Mouse (Mus musculus): ENCODE data around the gene BC034090. TPM values are rescaled to one million over a fixed set of nuclear protein-coding genes. Genes with fewer than 3 reads are reported as not detected.
A peak's percentile ranks its signal among the peaks of the same experiment; 100 is the strongest.

Gene BC034090
- polyA plus RNA-seq (2012; ENCODE audit: insufficient read depth, low replicate concordance): 3.3 and 4.7 TPM in 2 replicates

GRCm38 (mm10) chr1:155243797-155244770, at the start of gene BC034090:
BC034090 (minus strand) TSS chr1:155244444.
- H3K4me3 ChIP-seq (replicated peaks): peak within 1 kb of the TSS; percentile 86
- peaks cover 9% of the 10 kb centered on the region; the same call in 1 of the 2 replicates for H3K9me3 ChIP-seq
- peaks cover 90% of the 10 kb centered on the region for H3K27me3 ChIP-seq (replicated peaks)
- peaks cover 17% of the 10 kb centered on the region for H3K4me1 ChIP-seq
- TF ChIP-seq GATA1 (IDR thresholded peaks at IDR 0.05; ENCODE audit: borderline replicate concordance, low read length) (no peak), FLI1 (IDR thresholded peaks at IDR 0.05; ENCODE audit: low read length) (no peak)
- no peaks in the 10 kb centered on the region for H3K36me3 ChIP-seq (replicated peaks; ENCODE audit: low read length)

- TF ChIP-seq GATA1 (IDR thresholded peaks at IDR 0.05; ENCODE audit: borderline replicate concordance, low read length) (no peak), FLI1 (IDR thresholded peaks at IDR 0.05; ENCODE audit: low read length) (no peak)
- no peaks in the 10 kb centered on the region for H3K27me3 ChIP-seq (replicated peaks)
- H3K4me3 ChIP-seq (replicated peaks): no peak overlapping the region
- H3K36me3 ChIP-seq (replicated peaks; ENCODE audit: low read length): peaks cover 70% of the 10 kb centered on the region
- H3K9me3 ChIP-seq: no peaks in the 10 kb centered on the region
- peaks cover 3% of the 10 kb centered on the region; the same call in 1 of the 2 replicates for H3K4me1 ChIP-seq
These were observed 49.2 kb upstream of the BC034090 start for GRCm38 (mm10) chr1:155293446-155293845.

GRCm38 (mm10) chr1:155289411-155289810, 45.2 kb upstream of the BC034090 start:
- TF ChIP-seq GATA1 (IDR thresholded peaks at IDR 0.05; ENCODE audit: borderline replicate concordance, low read length) (no peak), FLI1 (IDR thresholded peaks at IDR 0.05; ENCODE audit: low read length) (no peak)
- H3K9me3 ChIP-seq: peaks cover 7% of the 10 kb centered on the region; the same call in 1 of the 2 replicates
- peaks cover 87% of the 10 kb centered on the region for H3K36me3 ChIP-seq (replicated peaks; ENCODE audit: low read length)
- H3K4me1 ChIP-seq: no peaks in the 10 kb centered on the region
- H3K27me3 ChIP-seq (replicated peaks): no peaks in the 10 kb centered on the region
- H3K4me3 ChIP-seq (replicated peaks): no peak overlapping the region

- Histone ChIP-seq H3K9me3 (peaks cover 7% of the 10 kb centered on the region; the same call in 1 of the 2 replicates), H3K4me3 (replicated peaks) (no peak overlapping the region), H3K27me3 (replicated peaks) (no peaks in the 10 kb centered on the region), H3K4me1 (no peaks in the 10 kb centered on the region), H3K36me3 (replicated peaks; ENCODE audit: low read length) (peaks cover 94% of the 10 kb centered on the region)
- no peak for TF ChIP-seq GATA1 (IDR thresholded peaks at IDR 0.05; ENCODE audit: borderline replicate concordance, low read length)
- TF ChIP-seq FLI1 (IDR thresholded peaks at IDR 0.05; ENCODE audit: low read length): no peak
These were observed 43.8 kb upstream of the BC034090 start for GRCm38 (mm10) chr1:155288033-155288432.

GRCm38 (mm10) chr1:155283808-155284207, 39.6 kb upstream of the BC034090 start:
- Histone ChIP-seq H3K27me3 (replicated peaks) (no peaks in the 10 kb centered on the region), H3K4me1 (0 out of 2 replicates have a peak, but pooled peaks cover 3% of the 10 kb centered on the region), H3K36me3 (replicated peaks; ENCODE audit: low read length) (peaks cover 97% of the 10 kb centered on the region), H3K4me3 (replicated peaks) (no peak overlapping the region), H3K9me3 (peaks cover 7% of the 10 kb centered on the region; the same call in 1 of the 2 replicates)
- TF ChIP-seq GATA1 (IDR thresholded peaks at IDR 0.05; ENCODE audit: borderline replicate concordance, low read length): no peak
- no peak for TF ChIP-seq FLI1 (IDR thresholded peaks at IDR 0.05; ENCODE audit: low read length)

GRCm38 (mm10) chr1:155281003-155281793, 37.0 kb upstream of the BC034090 start:
- Histone ChIP-seq H3K36me3 (replicated peaks; ENCODE audit: low read length) (peaks cover 91% of the 10 kb centered on the region), H3K4me1 (peaks cover 9% of the 10 kb centered on the region), H3K9me3 (no peaks in the 10 kb centered on the region), H3K4me3 (replicated peaks) (no peak overlapping the region), H3K27me3 (replicated peaks) (no peaks in the 10 kb centered on the region)
- TF ChIP-seq GATA1 (IDR thresholded peaks at IDR 0.05; ENCODE audit: borderline replicate concordance, low read length): no peak
- TF ChIP-seq FLI1 (IDR thresholded peaks at IDR 0.05; ENCODE audit: low read length): no peak

GRCm38 (mm10) chr1:155280306-155280705, 36.1 kb upstream of the BC034090 start:
- Histone ChIP-seq H3K27me3 (replicated peaks) (no peaks in the 10 kb centered on the region), H3K36me3 (replicated peaks; ENCODE audit: low read length) (peaks cover 88% of the 10 kb centered on the region), H3K4me1 (peaks cover 9% of the 10 kb centered on the region), H3K4me3 (replicated peaks) (no peak overlapping the region), H3K9me3 (no peaks in the 10 kb centered on the region)
- TF ChIP-seq GATA1 (IDR thresholded peaks at IDR 0.05; ENCODE audit: borderline replicate concordance, low read length) (no peak), FLI1 (IDR thresholded peaks at IDR 0.05; ENCODE audit: low read length) (no peak)

- TF ChIP-seq FLI1 (IDR thresholded peaks at IDR 0.05; ENCODE audit: low read length): no peak
- TF ChIP-seq GATA1 (IDR thresholded peaks at IDR 0.05; ENCODE audit: borderline replicate concordance, low read length): no peak
- H3K27me3 ChIP-seq (replicated peaks): no peaks in the 10 kb centered on the region
- peaks cover 54% of the 10 kb centered on the region for H3K36me3 ChIP-seq (replicated peaks; ENCODE audit: low read length)
- peaks cover 21% of the 10 kb centered on the region for H3K4me1 ChIP-seq
- H3K4me3 ChIP-seq (replicated peaks): no peak overlapping the region
- H3K9me3 ChIP-seq: no peaks in the 10 kb centered on the region
These were observed 32.3 kb upstream of the BC034090 start for GRCm38 (mm10) chr1:155276381-155277033.

- Histone ChIP-seq H3K36me3 (replicated peaks; ENCODE audit: low read length) (peaks cover 47% of the 10 kb centered on the region), H3K27me3 (replicated peaks) (no peaks in the 10 kb centered on the region), H3K4me1 (peaks cover 19% of the 10 kb centered on the region), H3K9me3 (no peaks in the 10 kb centered on the region), H3K4me3 (replicated peaks) (no peak overlapping the region)
- no peak for TF ChIP-seq GATA1 (IDR thresholded peaks at IDR 0.05; ENCODE audit: borderline replicate concordance, low read length)
- no peak for TF ChIP-seq FLI1 (IDR thresholded peaks at IDR 0.05; ENCODE audit: low read length)
These were observed 31.5 kb upstream of the BC034090 start for GRCm38 (mm10) chr1:155275793-155276192.

Measured in megakaryocyte, embryonic 14.5 days (primary cell).